Mouse (Mus musculus) thymus, postnatal 36 days (tissue): Measurements from ENCODE around the gene Slc6a19.
"Not testable (repeated sequence)": the region's sequence is repeated elsewhere in the genome, so short reads cannot be mapped to it uniquely, and the experiment has no call there.

Experiments
- DNase-seq, 2 experiments: peaks; one replicate each; pipeline ENCODE4 v3.0.0; 2022; ENCODE audit warnings: mixed read lengths in 2 of 2

The Slc6a19 gene

DNA sequence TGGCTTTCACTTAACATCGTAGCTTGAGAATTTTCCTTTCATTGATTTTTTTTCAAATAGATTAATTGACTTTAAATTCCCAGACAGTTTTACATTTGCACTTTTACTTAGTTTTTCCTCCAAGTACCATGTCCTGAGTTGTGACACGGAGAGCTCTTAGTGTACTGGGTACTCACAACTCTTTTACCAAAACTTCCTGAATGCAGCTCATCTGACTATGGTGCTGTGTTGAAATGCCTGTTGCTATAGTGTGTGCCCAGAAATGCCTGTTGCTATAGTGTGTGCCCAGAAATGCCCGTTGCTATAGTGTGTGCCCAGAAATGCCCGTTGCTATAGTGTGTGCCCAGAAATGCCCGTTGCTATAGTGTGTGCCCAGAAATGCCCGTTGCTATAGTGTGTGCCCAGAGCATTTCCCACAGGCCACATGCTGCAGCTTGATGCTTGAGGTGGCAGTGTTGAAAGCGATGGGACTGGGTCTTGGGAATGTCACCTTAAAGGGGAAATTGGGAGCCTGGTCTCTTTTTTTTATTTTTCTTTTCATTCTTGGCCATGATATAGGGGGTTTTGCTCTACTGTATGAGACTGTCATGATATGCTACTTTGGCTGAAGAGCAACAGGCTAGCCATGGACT, at the start of gene Slc6a19:
TSS of gene Slc6a19 (minus strand) at position 172 of the 632 bp plus-strand sequence.
- DNase-seq: no peak

DNA sequence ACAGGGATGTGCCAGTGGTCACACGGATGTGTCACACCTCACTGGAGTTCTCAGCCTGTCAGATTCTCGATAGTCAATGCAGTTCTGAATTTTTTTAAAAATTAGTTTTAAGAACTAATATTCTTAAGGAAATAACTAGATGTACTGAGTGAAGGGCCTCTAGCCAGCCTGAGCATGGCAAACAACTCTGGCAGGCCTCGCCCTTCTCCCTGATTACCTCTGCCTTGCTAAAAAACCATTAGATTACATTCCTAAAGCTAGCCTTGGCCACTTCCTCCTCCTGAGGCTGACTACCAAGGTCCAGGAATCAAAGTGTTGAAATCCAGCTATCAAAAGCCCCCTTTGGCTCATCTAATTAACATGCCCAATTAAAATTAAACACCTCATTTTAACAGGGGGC, 46.6 kb upstream of the Slc6a19 start:
- DNase-seq: no peak

DNA sequence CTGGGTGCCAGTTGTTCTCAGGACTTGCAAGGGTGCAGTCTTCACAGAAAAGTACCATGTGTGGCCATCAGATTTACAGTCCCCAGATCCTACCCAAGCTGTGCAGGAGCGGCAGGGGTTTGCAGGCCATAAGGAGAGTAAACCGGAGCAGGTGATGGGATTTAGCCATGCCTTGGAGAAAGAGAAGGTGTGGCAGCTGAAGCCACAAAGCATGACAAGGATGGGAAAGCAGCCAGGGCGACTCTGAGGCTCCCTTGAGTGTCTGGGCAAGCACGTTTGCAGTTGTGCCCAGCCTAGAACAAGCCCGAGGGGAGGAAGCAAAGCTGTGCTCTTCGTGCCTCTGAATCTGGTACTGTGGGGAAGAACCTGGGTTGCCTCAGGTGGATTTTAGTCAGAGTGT, 45.8 kb upstream of the Slc6a19 start:
- DNase-seq: no peak

DNA sequence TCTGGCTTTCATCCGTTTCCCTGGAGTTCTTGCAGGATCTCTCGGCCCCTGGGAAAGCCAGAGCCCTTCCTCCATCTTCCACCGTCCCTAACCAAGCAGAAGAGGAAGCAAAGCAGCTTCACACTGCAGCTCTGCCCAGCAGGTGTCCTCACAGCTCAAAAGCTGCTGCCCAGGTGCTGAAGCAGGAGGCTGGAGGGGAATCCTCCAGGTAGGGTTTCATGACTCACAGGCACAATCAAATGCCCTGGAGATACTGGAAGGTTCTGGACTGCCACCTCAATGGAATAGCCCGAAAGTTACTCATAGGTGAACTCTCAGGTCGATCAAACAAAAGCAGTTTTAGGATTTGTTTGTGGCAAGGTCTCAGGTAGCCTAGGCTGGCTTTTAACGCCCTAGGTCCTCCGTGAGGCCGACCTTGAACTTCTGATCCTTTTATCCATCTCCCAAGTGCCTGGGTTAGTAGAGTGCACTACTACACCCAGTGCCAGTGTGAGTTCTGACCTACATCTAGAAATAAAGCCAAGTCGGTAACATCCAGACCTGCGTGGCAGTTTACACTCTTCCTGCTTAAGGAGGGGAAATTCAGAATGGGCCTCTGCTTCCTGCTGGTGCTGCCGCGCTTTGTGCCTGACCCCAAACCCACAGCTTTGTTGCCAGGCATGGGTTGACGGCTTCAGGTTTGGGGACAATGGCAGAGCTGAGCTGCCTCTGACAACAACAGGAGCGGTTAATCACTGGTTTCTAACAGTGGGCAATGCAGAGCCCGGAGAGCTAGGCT, 44.2 kb upstream of the Slc6a19 start:
- peak; percentile 68 to 71 for DNase-seq

DNA sequence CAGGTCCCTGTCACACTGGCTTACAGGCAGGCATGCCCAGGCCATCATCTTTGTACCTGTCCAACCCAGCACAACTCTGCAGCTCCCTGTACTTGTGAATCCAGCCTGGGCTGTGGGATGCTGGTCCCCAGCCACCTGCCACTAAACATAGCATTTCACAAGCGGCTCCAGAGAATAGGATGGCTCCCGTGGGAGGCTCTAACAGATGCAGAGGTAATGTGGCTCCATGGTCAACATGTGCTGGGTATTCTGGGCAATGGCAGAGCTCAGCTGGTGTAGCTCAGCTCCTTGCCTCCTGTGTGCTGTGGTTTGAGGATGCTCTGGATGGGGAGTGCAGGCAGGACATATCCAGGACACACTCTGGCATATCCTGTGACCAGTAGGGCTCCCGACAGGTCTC, 39.0 kb upstream of the Slc6a19 start:
- no peak for DNase-seq

DNA sequence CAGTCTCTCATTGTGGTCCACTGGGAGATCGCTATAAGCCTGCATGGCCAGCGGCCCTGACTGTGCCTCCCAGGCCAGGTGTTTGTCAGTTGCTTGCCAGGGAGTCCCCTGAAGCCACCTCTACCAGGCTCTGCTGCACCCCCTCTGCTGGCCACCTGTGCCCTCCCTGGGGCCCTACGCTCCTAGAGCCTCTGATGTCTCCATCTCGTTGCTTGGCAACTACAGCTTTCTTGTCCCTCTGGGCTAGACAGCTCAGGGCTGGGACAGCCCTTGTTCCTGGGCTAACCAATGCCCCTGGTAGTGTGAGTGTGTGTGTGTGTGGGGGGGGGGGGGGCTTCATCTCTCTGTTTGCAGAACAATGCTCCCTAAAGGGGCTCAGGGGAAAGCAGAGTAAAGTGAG, 38.3 kb upstream of the Slc6a19 start:
- peak; percentile 63 to 77 for DNase-seq

DNA sequence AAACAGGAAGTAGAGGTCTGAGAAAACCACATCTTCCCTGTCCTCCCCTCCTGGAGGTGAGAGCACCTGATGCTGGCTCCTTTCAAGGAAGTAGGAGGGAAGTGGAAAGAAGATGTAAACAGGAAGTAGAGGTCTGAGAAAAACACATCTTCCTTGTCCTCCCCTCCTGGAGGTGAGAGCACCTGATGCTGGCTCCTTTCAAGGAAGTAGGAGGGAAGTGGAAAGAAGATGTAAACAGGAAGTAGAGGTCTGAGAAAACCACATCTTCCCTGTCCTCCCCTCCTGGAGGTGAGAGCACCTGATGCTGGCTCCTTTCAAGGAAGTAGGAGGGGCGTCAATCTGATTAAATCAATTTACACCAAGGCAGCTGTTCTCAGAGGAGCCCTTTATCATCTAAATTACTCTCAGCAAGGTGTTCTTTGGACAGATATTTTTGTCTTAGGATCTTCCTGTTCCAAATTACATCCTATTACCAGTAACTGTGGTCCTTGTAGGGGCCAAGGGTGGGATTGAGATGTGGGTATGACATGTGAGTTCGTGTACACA, 35.8 kb upstream of the Slc6a19 start:
- DNase-seq: not testable (repeated sequence)

- DNase-seq: peak; percentile 42 to 56
Measured at GRCm38 (mm10) chr13:73736943-73737342, 32.3 kb upstream of the Slc6a19 start.

- DNase-seq: no peak
Measured at GRCm38 (mm10) chr13:73735928-73736327, 31.3 kb upstream of the Slc6a19 start.

DNA sequence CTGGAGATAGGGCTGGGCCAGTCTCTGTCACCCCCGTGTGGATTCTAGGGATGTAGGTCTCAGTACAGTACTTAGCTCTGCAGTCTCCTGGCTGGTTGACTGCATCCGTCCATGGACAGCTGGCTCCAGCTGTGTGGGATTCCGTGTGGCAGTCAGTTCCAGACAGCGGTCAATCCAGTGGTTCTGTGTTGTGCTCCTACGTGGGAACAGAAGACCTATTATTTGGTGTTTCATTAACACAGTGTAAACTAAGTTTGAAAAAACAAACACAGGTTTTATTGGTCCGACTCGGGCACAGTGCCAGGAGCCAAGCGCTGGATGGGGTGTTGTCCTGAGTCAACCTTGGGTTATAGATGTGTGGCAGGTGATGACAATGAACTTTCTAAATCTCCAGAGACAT, 30.6 kb upstream of the Slc6a19 start:
- no peak for DNase-seq

DNA sequence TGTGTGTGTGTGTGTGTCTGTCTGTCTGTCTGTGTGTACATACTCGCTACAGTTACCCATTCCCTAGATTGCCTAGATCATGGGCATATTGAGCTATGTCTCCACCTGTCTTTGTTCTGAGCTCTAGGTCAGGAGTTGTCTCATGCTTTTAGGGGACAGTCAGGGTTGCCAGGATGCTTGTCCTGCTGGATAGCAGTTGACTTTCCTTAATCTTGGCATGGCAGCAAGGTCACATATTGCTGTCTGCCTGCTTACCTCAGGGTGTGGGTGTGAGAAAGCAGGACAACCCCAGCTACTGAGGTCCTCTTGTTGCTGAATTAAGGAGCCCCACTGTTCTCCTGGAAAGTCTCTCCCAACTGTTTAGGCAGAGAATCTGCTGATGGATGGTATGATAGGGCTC, 29.7 kb upstream of the Slc6a19 start:
- no peak for DNase-seq

DNA sequence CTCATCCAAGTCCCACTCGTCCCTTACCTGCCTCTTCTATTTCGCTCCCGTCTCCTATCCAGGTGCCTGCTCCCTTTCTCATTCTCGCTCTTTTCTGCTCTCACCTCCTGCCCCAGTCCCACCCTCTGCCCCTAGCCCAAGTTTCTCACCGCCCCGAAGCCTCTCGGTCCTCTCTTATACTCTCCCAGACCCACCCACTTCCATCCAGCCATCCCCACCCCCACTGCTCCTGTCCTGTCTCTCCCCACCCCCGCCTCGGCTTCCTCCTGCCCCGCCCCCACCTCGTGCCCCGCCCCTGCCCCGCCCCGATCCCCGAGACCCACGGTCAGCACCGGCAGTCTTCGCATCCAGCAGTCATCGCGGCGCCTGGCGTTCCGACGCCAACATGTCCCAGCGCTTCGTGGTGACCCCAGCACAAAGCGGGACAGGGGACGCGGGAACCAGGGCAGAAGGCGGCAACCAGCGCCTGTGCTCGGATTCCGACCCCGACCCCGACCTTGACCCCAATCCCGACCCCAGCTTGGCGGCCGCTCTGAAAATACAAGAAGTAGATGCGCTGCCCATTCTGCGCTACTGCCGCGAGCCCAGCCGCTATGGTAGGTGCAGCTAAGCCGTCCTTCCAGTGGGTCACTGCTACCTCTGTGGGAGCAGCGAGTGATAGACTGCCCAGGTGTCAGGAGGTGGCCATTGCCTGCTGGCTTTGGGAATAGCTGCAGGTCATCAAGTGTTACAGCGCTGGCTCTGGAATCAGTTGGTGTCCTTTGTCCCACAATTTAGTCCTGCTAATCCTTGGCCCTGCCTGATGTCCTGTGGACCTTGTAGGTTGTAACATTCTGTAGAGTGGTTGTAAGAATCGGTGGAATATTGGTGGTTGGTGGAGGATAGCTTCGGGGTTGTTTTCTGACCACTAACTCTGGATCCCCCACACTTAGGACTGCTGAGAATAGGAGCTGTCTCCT, 28.4 kb upstream of the Slc6a19 start, which contains the start of gene Slc12a7:
TSS of gene Slc12a7 (plus strand) at position 353 of the 959 bp plus-strand sequence.
- DNase-seq: peak; percentile 56 to 62

DNA sequence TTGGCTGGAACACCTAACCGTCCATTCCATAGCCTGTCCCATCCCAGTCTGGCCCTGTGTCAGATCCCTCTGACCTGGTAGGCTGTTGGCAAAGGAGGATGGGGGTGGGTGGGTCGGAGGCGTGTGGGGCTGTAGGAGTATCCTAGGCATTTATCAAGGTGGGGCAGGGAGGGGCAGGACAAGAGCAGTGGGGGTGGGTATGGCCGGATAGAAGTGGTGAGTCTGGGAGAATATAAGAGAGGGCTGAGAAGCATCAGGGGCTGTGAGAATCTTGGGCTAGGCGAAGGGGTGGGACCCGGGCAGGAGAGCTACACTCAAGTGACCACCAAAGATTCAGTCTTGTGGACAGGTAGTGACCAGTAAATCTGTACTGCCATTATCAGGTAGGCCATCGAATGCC, 27.6 kb upstream of the Slc6a19 start:
- no peak for DNase-seq

GRCm38 (mm10) chr13:73730913-73731312, 26.2 kb upstream of the Slc6a19 start:
- DNase-seq: no peak

- no peak for DNase-seq
Measured at GRCm38 (mm10) chr13:73728633-73729032, 24.0 kb upstream of the Slc6a19 start.

GRCm38 (mm10) chr13:73727621-73728025, 23.0 kb upstream of the Slc6a19 start:
- no peak for DNase-seq

GRCm38 (mm10) chr13:73725315-73725714, 20.6 kb upstream of the Slc6a19 start:
- DNase-seq: peak in 1 of 2 experiments; percentile 38

- peak; percentile 57 for DNase-seq
Measured at GRCm38 (mm10) chr13:73723081-73723668, 18.5 kb upstream of the Slc6a19 start.

DNA sequence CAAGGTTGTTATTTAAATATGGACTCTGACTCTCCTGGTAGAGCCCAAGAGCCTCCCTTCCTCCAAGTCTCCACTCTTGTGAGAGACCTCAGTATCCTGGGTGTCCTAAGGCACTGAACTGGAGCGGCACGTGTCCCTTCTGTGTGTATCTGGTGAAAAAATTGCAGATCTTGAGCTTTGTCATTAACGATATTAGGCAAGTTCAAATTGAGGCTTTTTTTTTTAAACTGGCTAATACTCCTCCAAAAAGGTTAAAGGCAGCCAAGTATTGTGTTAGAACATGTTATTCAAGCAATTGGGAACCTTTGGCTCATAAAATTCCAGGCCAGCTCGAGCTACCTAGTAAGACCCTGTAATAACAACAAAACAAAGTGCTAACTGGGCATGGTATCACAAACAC, 15.6 kb upstream of the Slc6a19 start:
- no peak for DNase-seq

DNA sequence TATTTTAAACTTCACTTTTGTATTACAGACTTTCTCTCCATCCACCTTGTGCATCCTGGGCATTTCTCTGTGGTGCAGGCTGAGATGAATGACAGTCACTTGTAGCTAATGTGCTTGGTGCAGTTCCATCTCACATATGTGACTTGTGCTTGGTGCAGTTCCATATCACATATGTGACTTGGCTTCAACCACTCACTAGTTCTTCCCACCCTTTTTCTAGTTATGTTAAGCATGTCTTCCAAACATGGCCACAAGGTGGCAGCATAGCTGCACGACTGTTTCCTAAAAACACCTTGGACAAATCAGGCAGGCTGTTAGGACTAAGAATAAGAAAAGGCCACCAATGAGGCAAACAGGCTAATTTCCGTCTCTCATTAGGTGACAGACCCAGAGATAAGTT, 13.6 kb upstream of the Slc6a19 start:
- DNase-seq: peak; percentile 74 to 80

GRCm38 (mm10) chr13:73714020-73714419, 9.4 kb upstream of the Slc6a19 start:
- DNase-seq: peak in 1 of 2 experiments; percentile 65

DNA sequence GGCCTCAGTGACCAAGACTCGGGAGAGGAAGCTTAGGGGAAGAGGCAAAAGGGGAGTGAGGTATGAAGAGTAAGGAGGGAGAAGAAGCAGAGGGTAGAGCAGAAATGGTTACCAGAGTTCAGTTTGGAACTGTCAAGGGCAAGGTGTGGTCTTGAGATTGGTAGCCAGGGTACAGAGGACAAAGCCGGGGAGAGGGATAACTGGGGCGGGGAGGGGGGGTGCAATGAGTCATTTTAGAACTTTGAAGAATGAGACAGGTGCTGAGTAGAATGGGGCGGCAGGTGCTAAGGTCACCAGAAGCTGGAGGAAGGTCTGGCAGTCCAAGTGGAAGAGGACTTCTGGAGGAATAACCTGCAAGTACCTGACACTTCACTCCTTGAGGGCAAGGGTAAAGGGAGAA, 8.5 kb upstream of the Slc6a19 start:
- no peak for DNase-seq
